Mouse (Mus musculus): ENCODE data around the gene Nek4. TPM values are rescaled to one million over a fixed set of nuclear protein-coding genes. Genes with fewer than 3 reads are reported as not detected.
A peak's percentile ranks its signal among the peaks of the same experiment; 100 is the strongest.

Nek4 gene
- 14.3 and 14.8 TPM in 2 replicates for total RNA-seq (2021)
- long read RNA-seq, full-length matches to known transcripts: 15 of 23 reads
- long read RNA-seq, partial matches to known transcripts: 5 of 23 reads
- long read RNA-seq, other reads (novel, unspliced or antisense): 3 of 23 reads

- peak; percentile 94 for DNase-seq
Observed at GRCm38 (mm10) chr14:30951154-30951825, at the start of gene Nek4. Gene Nek4 (plus strand): TSS chr14:30951377.

- no peak for DNase-seq
Observed at GRCm38 (mm10) chr14:30902628-30903027, 48.5 kb upstream of the Nek4 start.

GRCm38 (mm10) chr14:30903036-30903435, 48.1 kb upstream of the Nek4 start:
- DNase-seq: no peak

- DNase-seq: no peak
Observed at GRCm38 (mm10) chr14:30904307-30904706, 46.9 kb upstream of the Nek4 start.

- no peak for DNase-seq
Observed at GRCm38 (mm10) chr14:30906001-30906400, 45.2 kb upstream of the Nek4 start.

- no peak for DNase-seq
Observed at GRCm38 (mm10) chr14:30907814-30908265, 43.3 kb upstream of the Nek4 start.

GRCm38 (mm10) chr14:30911141-30911540, 40.0 kb upstream of the Nek4 start:
- DNase-seq: no peak

GRCm38 (mm10) chr14:30912641-30913040, 38.5 kb upstream of the Nek4 start:
- DNase-seq: no peak

- DNase-seq: peak; percentile 33
Observed at GRCm38 (mm10) chr14:30913404-30913803, 37.8 kb upstream of the Nek4 start.

- no peak for DNase-seq
Observed at GRCm38 (mm10) chr14:30916516-30916915, 34.7 kb upstream of the Nek4 start.

GRCm38 (mm10) chr14:30922053-30922670, 29.0 kb upstream of the Nek4 start:
- DNase-seq: no peak

- DNase-seq: no peak
Observed at GRCm38 (mm10) chr14:30923375-30924105, 27.6 kb upstream of the Nek4 start, which contains the start of gene Itih3. Gene Itih3 (minus strand): TSS chr14:30923760.

- DNase-seq: no peak
Observed at GRCm38 (mm10) chr14:30925492-30925891, 25.7 kb upstream of the Nek4 start.

- DNase-seq: peak; percentile 51
Observed at GRCm38 (mm10) chr14:30930386-30930785, 20.8 kb upstream of the Nek4 start.

- DNase-seq: peak; percentile 24
Observed at GRCm38 (mm10) chr14:30933351-30933750, 17.8 kb upstream of the Nek4 start.

GRCm38 (mm10) chr14:30942254-30942653, 8.9 kb upstream of the Nek4 start:
- no peak for DNase-seq

- no peak for DNase-seq
Observed at GRCm38 (mm10) chr14:30943038-30943437, 8.1 kb upstream of the Nek4 start, which contains the start of gene Itih1. Gene Itih1 (minus strand): TSS chr14:30943289.

- peak; percentile 60 for DNase-seq
Observed at GRCm38 (mm10) chr14:30943860-30944674, 7.1 kb upstream of the Nek4 start.

- no peak for DNase-seq
Observed at GRCm38 (mm10) chr14:30944745-30945144, 6.4 kb upstream of the Nek4 start.

GRCm38 (mm10) chr14:30949986-30950385, 1.2 kb upstream of the Nek4 start:
- no peak for DNase-seq

- DNase-seq: no peak
Observed at GRCm38 (mm10) chr14:30958517-30958916, 7.3 kb downstream of the Nek4 start.

- no peak for DNase-seq
Observed at GRCm38 (mm10) chr14:30959031-30959430, 7.9 kb downstream of the Nek4 start.
